In genomic region chr7:19506326-19506725, GRCm38 (mm10) we compare ENCODE assay signal across 10 mouse cellular contexts. TPM values are rescaled to one million over a fixed set of nuclear protein-coding genes. Genes with fewer than 3 reads are reported as not detected.
DNase-seq lines count a peak whose midpoint lies in the region; ATAC-seq and TF ChIP-seq lines count a peak whose summit lies in the region.
"Had no signal": no experiment of that assay in that cellular context is flagged by ENCODE, and none has a peak within 500 bp of the region (broad histone marks: within the 10 kb centered on the region; RNA-seq: fewer than 3 reads in every experiment).

No protein-coding gene starts in this region.

- H3K27me3 ChIP-seq in heart, embryonic 11.5 days (ENCODE audit: control insufficient read depth, insufficient read depth, low read length), result no peaks in the 10 kb centered on the region
- no peaks in the 10 kb centered on the region for H3K27me3 ChIP-seq in MEL (ENCODE audit: control insufficient read depth in 1 of 2, insufficient read depth in 2 of 2, low read length in 2 of 2)
- no peaks in the 10 kb centered on the region for H3K27me3 ChIP-seq in forebrain, postnatal 0 days (ENCODE audit: insufficient read depth, low read length)
- no peaks in the 10 kb centered on the region; the same call in 1 of the 2 replicates for H3K27me3 ChIP-seq in midbrain, embryonic 11.5 days (ENCODE audit: control insufficient read depth, insufficient read depth, low read length)
- H3K27me3 ChIP-seq: Patski had no signal

- WGBS in heart, embryonic 11.5 days (ENCODE audit: insufficient replicate concordance), result 36% methylated on average over 6 of the region's 6 CpGs
- 31% methylated on average over 6 of the region's 6 CpGs for WGBS in forebrain, postnatal 0 days
- 16% methylated on average over 6 of the region's 6 CpGs for WGBS in midbrain, embryonic 11.5 days

- peaks cover 21% of the 10 kb centered on the region for H3K79me2 ChIP-seq in MEL (ENCODE audit: control insufficient read depth, insufficient read depth, low read length, poor library complexity)

- peak overlapping the region; percentile 99 for H3K4me2 ChIP-seq in heart, embryonic 11.5 days
- peak overlapping the region; percentile 82 for H3K4me2 ChIP-seq in forebrain, postnatal 0 days (ENCODE audit: low read depth)
- peak overlapping the region; percentile 97 for H3K4me2 ChIP-seq in midbrain, embryonic 11.5 days

- no peak for TF ChIP-seq POLR2A in MEL (IDR thresholded peaks at IDR 0.05; ENCODE audit: control insufficient read depth in 1 of 2, insufficient read depth in 1 of 2, low read depth in 1 of 2, low read length in 2 of 2, poor library complexity in 1 of 2)

- H3K36me3 ChIP-seq in heart, embryonic 11.5 days (ENCODE audit: control insufficient read depth, insufficient read depth, low read length), result 0 out of 2 replicates have a peak, but pooled peaks cover 2% of the 10 kb centered on the region
- peaks cover 0 to 6% of the 10 kb centered on the region in 2 experiments; a peak in 2 of 4 replicates for H3K36me3 ChIP-seq in MEL (ENCODE audit: control insufficient read depth in 1 of 2, insufficient read depth in 2 of 2, low read length in 2 of 2)
- H3K36me3 ChIP-seq in forebrain, postnatal 0 days (ENCODE audit: insufficient read depth), result no peaks in the 10 kb centered on the region
- H3K36me3 ChIP-seq in midbrain, embryonic 11.5 days (ENCODE audit: control insufficient read depth, insufficient read depth, low read length), result no peaks in the 10 kb centered on the region

- peaks cover 7% of the 10 kb centered on the region; the same call in 1 of the 2 replicates for H3K4me1 ChIP-seq in heart, embryonic 11.5 days (ENCODE audit: control insufficient read depth, insufficient read depth, low read length)
- H3K4me1 ChIP-seq in MEL (ENCODE audit: control insufficient read depth in 1 of 2, insufficient read depth in 2 of 2, low read length in 2 of 2), result peaks cover 0 to 8% of the 10 kb centered on the region in 2 experiments; a peak in 2 of 4 replicates
- peaks cover 11% of the 10 kb centered on the region; the same call in 1 of the 2 replicates for H3K4me1 ChIP-seq in forebrain, postnatal 0 days (ENCODE audit: insufficient read depth)
- H3K4me1 ChIP-seq in midbrain, embryonic 11.5 days (ENCODE audit: control insufficient read depth, insufficient read depth, low read length), result peaks cover 19% of the 10 kb centered on the region

- peak; percentile 47 for TF ChIP-seq RAD21 in MEL (IDR thresholded peaks at IDR 0.05; ENCODE audit: low read depth, low read length)

- no peak for ATAC-seq in heart, embryonic 11.5 days (replicated peaks; ENCODE audit: insufficient number of reproducible peaks, low FRiP score, low TSS enrichment)
- no peak for ATAC-seq in forebrain, postnatal 0 days
- no peak for ATAC-seq in midbrain, embryonic 11.5 days (ENCODE audit: low FRiP score)
- no peak for ATAC-seq in inflammation-experienced regulatory T-cells, adult 6 months
- ATAC-seq: Patski had no signal

- peak; percentile 56 to 90 (median 70) for TF ChIP-seq CTCF in MEL (IDR thresholded peaks at IDR 0.05 in 2 of 3, conservative IDR thresholded peaks at IDR 0.05 in 1 of 3; ENCODE audit: control insufficient read depth in 1 of 3, insufficient read depth in 1 of 3, low read depth in 2 of 3, low read length in 3 of 3, poor library complexity in 1 of 3, severe bottlenecking in 1 of 3)
- TF ChIP-seq CTCF in forebrain, postnatal 0 days (IDR thresholded peaks at IDR 0.05; ENCODE audit: low read depth), result peak; percentile 39

- no peak for DNase-seq in heart, adult 9 months (ENCODE audit: low spot score in 2 of 2)
- peak; percentile 87 for DNase-seq in MEL (ENCODE audit: low read depth, low spot score)
- no peak for DNase-seq in forebrain, postnatal 0 days
- no peak for DNase-seq in midbrain, embryonic 11.5 days (ENCODE audit: low spot score, missing footprints)
- DNase-seq in right cerebral cortex, postnatal 25 days, result no peak
- no peak for DNase-seq in lung, postnatal 36 days

- no peaks in the 10 kb centered on the region for H3K9me3 ChIP-seq in heart, embryonic 11.5 days (replicated peaks; ENCODE audit: control insufficient read depth, low read length)
- no peaks in the 10 kb centered on the region for H3K9me3 ChIP-seq in MEL (replicated peaks; ENCODE audit: insufficient read depth, low read length)
- H3K9me3 ChIP-seq in forebrain, postnatal 0 days (ENCODE audit: low read length), result no peaks in the 10 kb centered on the region
- no peaks in the 10 kb centered on the region for H3K9me3 ChIP-seq in midbrain, embryonic 11.5 days (ENCODE audit: control insufficient read depth, low read length)

- no peak for TF ChIP-seq EP300 in MEL (IDR thresholded peaks at IDR 0.05; ENCODE audit: low read depth in 1 of 2, low read length in 2 of 2)

- H3K27ac ChIP-seq in heart, embryonic 11.5 days (ENCODE audit: low read depth, low read length), result no peak overlapping the region
- H3K27ac ChIP-seq in MEL (ENCODE audit: control insufficient read depth, low read depth, low read length), result peak overlapping the region; percentile 29
- no peak overlapping the region for H3K27ac ChIP-seq in forebrain, postnatal 0 days (ENCODE audit: low read depth, low read length)
- no peak overlapping the region for H3K27ac ChIP-seq in midbrain, embryonic 11.5 days (ENCODE audit: low read depth, low read length)

- H3K9ac ChIP-seq in heart, embryonic 11.5 days (ENCODE audit: low read depth, low read length), result no peak overlapping the region
- peak overlapping the region; percentile 95 for H3K9ac ChIP-seq in MEL (ENCODE audit: control insufficient read depth, low read depth, low read length, poor library complexity, severe bottlenecking)
- peak overlapping the region; percentile 75; the same call in 1 of the 2 replicates for H3K9ac ChIP-seq in forebrain, postnatal 0 days
- H3K9ac ChIP-seq in midbrain, embryonic 11.5 days (ENCODE audit: low read length), result peak overlapping the region; percentile 76

- H3K4me3 ChIP-seq in heart, embryonic 11.5 days (ENCODE audit: low read depth, low read length), result no peak overlapping the region
- peak overlapping the region; percentile 86 to 94 for H3K4me3 ChIP-seq in MEL (ENCODE audit: control insufficient read depth in 1 of 2, insufficient read depth in 1 of 2, low read depth in 2 of 2, low read length in 2 of 2)
- peak overlapping the region; percentile 62 for H3K4me3 ChIP-seq in forebrain, postnatal 0 days (ENCODE audit: low read depth, low read length)
- H3K4me3 ChIP-seq in midbrain, embryonic 11.5 days (ENCODE audit: low read depth, low read length), result peak overlapping the region; percentile 68

RNA-seq across cellular contexts. Expression of gene Bloc1s3, which starts 1.8 kb away (rescaled TPM):
- 1.2 TPM in 2 replicates for polyA plus RNA-seq in heart, embryonic 11.5 days (2014; fragmentation: Nextera tagmentation; extraction: Ambion mirVana)
- 5.5 and 6.1 TPM in 2 replicates for total RNA-seq in MEL (2012; rRNA removed)
- polyA plus RNA-seq in MEL (2012; ENCODE audit: insufficient read depth in 1 of 2, insufficient read length in 2 of 2, low read depth in 1 of 2, low replicate concordance in 2 of 2, missing spikeins in 1 of 2), result 1 to 10 TPM in 1 of 2 experiments, not detected in 1; 7.5 TPM
- total RNA-seq in forebrain, postnatal 0 days (2014; rRNA removed), result 17.3 and 17.8 TPM in 2 replicates
- polyA plus RNA-seq in forebrain, postnatal 0 days (2015; fragmentation: Nextera tagmentation; extraction: Ambion mirVana), result 4.5 and 5.1 TPM in 2 replicates
- polyA plus RNA-seq in midbrain, embryonic 11.5 days (2014; fragmentation: Nextera tagmentation; extraction: Ambion mirVana), result 2.6 TPM in 2 replicates
- under 1 TPM; 0.63 to 0.99 (median 0.65) TPM for polyA plus RNA-seq in inflammation-experienced regulatory T-cells, adult 6 months (2017; shearing (Covaris generic))

RNA-seq across cellular contexts. Expression of gene Trappc6a, which starts 1.9 kb away (rescaled TPM):
- 77.0 and 79.0 TPM in 2 replicates for polyA plus RNA-seq in heart, embryonic 11.5 days (2014; fragmentation: Nextera tagmentation; extraction: Ambion mirVana)
- 65.6 and 88.2 TPM in 2 replicates for total RNA-seq in MEL (2012; rRNA removed)
- 10 to 100 TPM in 1 of 2 experiments, not detected in 1; 82.8 TPM for polyA plus RNA-seq in MEL (2012; ENCODE audit: insufficient read depth in 1 of 2, insufficient read length in 2 of 2, low read depth in 1 of 2, low replicate concordance in 2 of 2, missing spikeins in 1 of 2)
- 28.5 and 28.8 TPM in 2 replicates for total RNA-seq in forebrain, postnatal 0 days (2014; rRNA removed)
- 38.7 and 38.8 TPM in 2 replicates for polyA plus RNA-seq in forebrain, postnatal 0 days (2015; fragmentation: Nextera tagmentation; extraction: Ambion mirVana)
- 41.5 and 51.6 TPM in 2 replicates for polyA plus RNA-seq in midbrain, embryonic 11.5 days (2014; fragmentation: Nextera tagmentation; extraction: Ambion mirVana)
- 10 to 100 TPM; 24.6 to 47.8 (median 43.3) TPM for polyA plus RNA-seq in inflammation-experienced regulatory T-cells, adult 6 months (2017; shearing (Covaris generic))

RNA-seq across cellular contexts. Expression of gene Nkpd1, which starts 11.3 kb away (rescaled TPM):
- 0.15 TPM in 1 of 2 replicates, not detected in the other for polyA plus RNA-seq in heart, embryonic 11.5 days (2014; fragmentation: Nextera tagmentation; extraction: Ambion mirVana)
- total RNA-seq in MEL (2012; rRNA removed), result 0.07 and 0.35 TPM in 2 replicates
- polyA plus RNA-seq in MEL (2012; ENCODE audit: insufficient read depth in 1 of 2, insufficient read length in 2 of 2, low read depth in 1 of 2, low replicate concordance in 2 of 2, missing spikeins in 1 of 2), result under 1 TPM in 1 of 2 experiments, not detected in 1; 0.33 TPM
- total RNA-seq in forebrain, postnatal 0 days (2014; rRNA removed), result 2.0 and 3.4 TPM in 2 replicates
- polyA plus RNA-seq in forebrain, postnatal 0 days (2015; fragmentation: Nextera tagmentation; extraction: Ambion mirVana), result 1.1 and 2.3 TPM in 2 replicates
- polyA plus RNA-seq in midbrain, embryonic 11.5 days (2014; fragmentation: Nextera tagmentation; extraction: Ambion mirVana), result not detected in 2 replicates
- not detected for polyA plus RNA-seq in inflammation-experienced regulatory T-cells, adult 6 months (2017; shearing (Covaris generic))
- total RNA-seq: liver, adult 2 months had no signal
- polyA plus RNA-seq: liver, adult 2 months had no signal

RNA-seq across cellular contexts. Expression of gene Exoc3l2, which starts 43.2 kb away (rescaled TPM):
- polyA plus RNA-seq in heart, embryonic 11.5 days (2014; fragmentation: Nextera tagmentation; extraction: Ambion mirVana), result 2.2 and 2.7 TPM in 2 replicates
- total RNA-seq in MEL (2012; rRNA removed), result 0.08 TPM in 1 of 2 replicates, not detected in the other
- under 1 TPM in 1 of 2 experiments, not detected in 1; 0.08 TPM for polyA plus RNA-seq in MEL (2012; ENCODE audit: insufficient read depth in 1 of 2, insufficient read length in 2 of 2, low read depth in 1 of 2, low replicate concordance in 2 of 2, missing spikeins in 1 of 2)
- 0.14 and 0.23 TPM in 2 replicates for total RNA-seq in forebrain, postnatal 0 days (2014; rRNA removed)
- polyA plus RNA-seq in forebrain, postnatal 0 days (2015; fragmentation: Nextera tagmentation; extraction: Ambion mirVana), result 0.36 and 0.38 TPM in 2 replicates
- polyA plus RNA-seq in midbrain, embryonic 11.5 days (2014; fragmentation: Nextera tagmentation; extraction: Ambion mirVana), result 0.77 and 1.1 TPM in 2 replicates
- polyA plus RNA-seq in inflammation-experienced regulatory T-cells, adult 6 months (2017; shearing (Covaris generic)), result not detected
- polyA plus RNA-seq: Patski had no signal

RNA-seq across cellular contexts. Expression of gene Mark4, which starts 47.7 kb away (rescaled TPM):
- polyA plus RNA-seq in heart, embryonic 11.5 days (2014; fragmentation: Nextera tagmentation; extraction: Ambion mirVana), result 8.0 and 9.7 TPM in 2 replicates
- total RNA-seq in MEL (2012; rRNA removed), result 4.7 TPM in 2 replicates
- 10 to 100 TPM in 1 of 2 experiments, not detected in 1; 18.5 TPM for polyA plus RNA-seq in MEL (2012; ENCODE audit: insufficient read depth in 1 of 2, insufficient read length in 2 of 2, low read depth in 1 of 2, low replicate concordance in 2 of 2, missing spikeins in 1 of 2)
- 46.7 and 47.1 TPM in 2 replicates for total RNA-seq in forebrain, postnatal 0 days (2014; rRNA removed)
- polyA plus RNA-seq in forebrain, postnatal 0 days (2015; fragmentation: Nextera tagmentation; extraction: Ambion mirVana), result 16.1 and 21.0 TPM in 2 replicates
- 8.9 and 10.7 TPM in 2 replicates for polyA plus RNA-seq in midbrain, embryonic 11.5 days (2014; fragmentation: Nextera tagmentation; extraction: Ambion mirVana)
- polyA plus RNA-seq in inflammation-experienced regulatory T-cells, adult 6 months (2017; shearing (Covaris generic)), result 1 to 10 TPM in 1 of 3 experiments, under 1 TPM in 2; 0.87 to 1.3 (median 0.89) TPM
